Mouse (Mus musculus): Measurements from ENCODE around the gene Zfp827. TPM values are rescaled to one million over a fixed set of nuclear protein-coding genes. Genes with fewer than 3 reads are reported as not detected.

Zfp827 gene
- 6.9 and 14.3 TPM in 2 replicates for polyA plus RNA-seq (2012; rRNA removed)

GRCm38 (mm10) chr8:79027977-79028487 is at the start of gene Zfp827:
Gene Zfp827, plus strand, starts transcription at chr8:79028437.
- under 1% methylated on average over 26 of the region's 32 CpGs for WGBS
- DNase-seq (ENCODE audit: low read depth, low spot score) = no peak

- DNase-seq (ENCODE audit: low read depth, low spot score) = no peak
These were observed 23.9 kb upstream of the Zfp827 start for GRCm38 (mm10) chr8:79004341-79004740.

- DNase-seq (ENCODE audit: low read depth, low spot score) = no peak
- 88% methylated on average over 5 of the region's 5 CpGs for WGBS
These were observed 13.2 kb upstream of the Zfp827 start for GRCm38 (mm10) chr8:79015061-79015460.

- DNase-seq (ENCODE audit: low read depth, low spot score) = no peak
- WGBS = 87% methylated on average over 4 of the region's 4 CpGs
These were observed 12.2 kb upstream of the Zfp827 start for GRCm38 (mm10) chr8:79016076-79016475.

- WGBS = 80% methylated on average over 6 of the region's 6 CpGs
- no peak for DNase-seq (ENCODE audit: low read depth, low spot score)
These were observed 11.7 kb upstream of the Zfp827 start for GRCm38 (mm10) chr8:79016583-79016982.

GRCm38 (mm10) chr8:79023922-79024321 is 4.3 kb upstream of the Zfp827 start:
- 91% methylated on average over 1 of the region's 1 CpGs for WGBS
- no peak for DNase-seq (ENCODE audit: low read depth, low spot score)

- WGBS = 49% methylated on average over 3 of the region's 3 CpGs
- no peak for DNase-seq (ENCODE audit: low read depth, low spot score)
These were observed 918 bp upstream of the Zfp827 start for GRCm38 (mm10) chr8:79027319-79027718.

- no peak for DNase-seq (ENCODE audit: low read depth, low spot score)
- 2% methylated on average over 51 of the region's 56 CpGs for WGBS
These were observed 531 bp downstream of the Zfp827 start for GRCm38 (mm10) chr8:79028541-79029395.

- WGBS = 1% methylated on average over 77 of the region's 99 CpGs
- DNase-seq (ENCODE audit: low read depth, low spot score) = no peak
These were observed 1.4 kb downstream of the Zfp827 start for GRCm38 (mm10) chr8:79029396-79030325.

- 2% methylated on average over 62 of the region's 62 CpGs for WGBS
These were observed 2.4 kb downstream of the Zfp827 start for GRCm38 (mm10) chr8:79030326-79031265.

GRCm38 (mm10) chr8:79037532-79037931 is 9.3 kb downstream of the Zfp827 start:
- WGBS = 39% methylated on average over 7 of the region's 7 CpGs
- no peak for DNase-seq (ENCODE audit: low read depth, low spot score)

More at GRCm38 (mm10) chr8:79030326-79031265, 2.4 kb downstream of the Zfp827 start:
- DNase-seq (ENCODE audit: low read depth, low spot score) = no peak

- 71% methylated on average over 7 of the region's 7 CpGs for WGBS
- no peak for DNase-seq (ENCODE audit: low read depth, low spot score)
These were observed 9.8 kb downstream of the Zfp827 start for GRCm38 (mm10) chr8:79037991-79038390.

GRCm38 (mm10) chr8:79041429-79041828 is 13.2 kb downstream of the Zfp827 start:
- DNase-seq (ENCODE audit: low read depth, low spot score) = no peak
- 91% methylated on average over 3 of the region's 3 CpGs for WGBS

GRCm38 (mm10) chr8:79042252-79042651 is 14.0 kb downstream of the Zfp827 start:
- no peak for DNase-seq (ENCODE audit: low read depth, low spot score)
- 85% methylated on average over 3 of the region's 3 CpGs for WGBS

GRCm38 (mm10) chr8:79044673-79045072 is 16.4 kb downstream of the Zfp827 start:
- WGBS = 98% methylated on average over 5 of the region's 5 CpGs

GRCm38 (mm10) chr8:79046659-79047058 is 18.4 kb downstream of the Zfp827 start:
- no peak for DNase-seq (ENCODE audit: low read depth, low spot score)
- 93% methylated on average over 4 of the region's 4 CpGs for WGBS

More at GRCm38 (mm10) chr8:79044673-79045072, 16.4 kb downstream of the Zfp827 start:
- DNase-seq (ENCODE audit: low read depth, low spot score) = no peak

- 44% methylated on average over 6 of the region's 6 CpGs for WGBS
These were observed 20.3 kb downstream of the Zfp827 start for GRCm38 (mm10) chr8:79048388-79049005.

GRCm38 (mm10) chr8:79054222-79054621 is 26.0 kb downstream of the Zfp827 start:
- WGBS = 92% methylated on average over 6 of the region's 6 CpGs
- no peak for DNase-seq (ENCODE audit: low read depth, low spot score)

More at GRCm38 (mm10) chr8:79048388-79049005, 20.3 kb downstream of the Zfp827 start:
- no peak for DNase-seq (ENCODE audit: low read depth, low spot score)

GRCm38 (mm10) chr8:79057179-79057578 is 28.9 kb downstream of the Zfp827 start:
- 85% methylated on average over 3 of the region's 3 CpGs for WGBS
- DNase-seq (ENCODE audit: low read depth, low spot score) = no peak
